Mouse (Mus musculus) spleen, adult 2 months (tissue): ENCODE measurements around the gene Ncoa3.
A peak's percentile ranks its signal among the peaks of the same experiment; 100 is the strongest.

ENCODE experiments used
- CTCF ChIP-seq: fragments of 200-500 bp; IDR thresholded peaks from 2 replicates; pipeline ENCODE4 v1.5.1; 2011; ENCODE audit warnings: mild to moderate bottlenecking, inconsistent platforms; ENCODE audit not compliant: insufficient read depth, insufficient read length, insufficient replicate concordance; ENCODE audit errors: extremely low read depth
- POLR2A ChIP-seq: fragments of 200-500 bp; IDR thresholded peaks from 2 replicates; pipeline ENCODE4 v1.6.1; 2011; ENCODE audit warnings: low read depth, low read length, inconsistent platforms

- TF ChIP-seq POLR2A (no peak), CTCF (peak; percentile 55; the same call in 1 of the 2 replicates)
Observed at GRCm38 (mm10) chr2:166035725-166036124, 43.3 kb downstream of the Ncoa3 start.
